Mouse (Mus musculus): ENCODE measurements at regions not wholly inside any gene's neighbourhood (a gene's known extent, or its start where the extent isn't known, plus 50 kb on each side); places are given as distances from the start of the nearest gene placed in this dataset.

GRCm38 (mm10) chr8:42973619-42974539, 167.4 kb downstream of the Triml1 start:
- DNase-seq (ENCODE audit: low spot score in 2 of 2), result no peak

- DNase-seq (ENCODE audit: low spot score in 2 of 2), result no peak
These were observed 168.7 kb downstream of the Triml1 start for GRCm38 (mm10) chr8:42972545-42972944.

DNA sequence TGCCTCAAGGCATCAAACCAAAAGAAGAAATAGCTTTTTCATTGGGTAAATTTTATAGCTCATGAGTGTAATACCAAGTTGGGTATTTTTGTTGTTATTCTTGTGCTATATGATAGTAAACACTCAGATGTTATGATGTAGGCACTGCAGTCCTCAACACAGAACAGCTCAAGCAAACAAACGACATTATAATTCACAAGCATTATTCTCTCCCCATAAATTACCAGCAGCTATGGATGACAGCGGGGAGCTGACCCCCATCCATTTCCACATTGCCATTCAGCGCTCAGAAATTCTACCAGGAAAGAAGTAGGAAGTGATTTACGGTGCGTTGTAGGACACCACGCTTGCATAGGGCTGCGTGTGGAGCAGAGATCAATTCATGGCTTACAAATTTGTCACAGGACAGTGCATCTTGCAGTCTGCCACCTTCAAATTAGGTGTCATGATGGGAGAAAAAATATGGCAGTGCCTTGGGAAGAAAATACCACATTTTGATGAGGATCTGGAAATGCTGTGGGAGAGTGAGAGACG, 173.4 kb downstream of the Triml1 start:
- no peak for DNase-seq (ENCODE audit: low spot score in 2 of 2)

DNA sequence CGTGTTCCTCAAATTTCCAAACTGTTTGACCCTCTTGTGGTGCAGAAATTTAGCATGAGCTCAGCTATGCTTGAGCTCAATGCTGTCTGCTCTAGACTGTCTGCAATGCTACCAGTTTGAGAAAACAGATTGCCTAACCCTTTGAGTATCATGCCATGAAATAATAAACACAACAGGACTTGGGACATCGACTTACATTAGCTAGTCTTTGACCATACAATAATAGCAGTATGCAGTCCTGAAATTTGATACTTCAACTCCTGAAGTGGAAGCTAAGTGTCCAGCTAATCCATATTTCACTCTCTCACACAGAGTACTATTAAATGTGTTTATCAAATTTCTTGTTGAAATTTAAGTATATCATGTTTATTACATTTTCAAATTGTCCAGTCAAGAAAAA, 176.8 kb downstream of the Triml1 start:
- no peak for DNase-seq (ENCODE audit: low spot score in 2 of 2)

DNA sequence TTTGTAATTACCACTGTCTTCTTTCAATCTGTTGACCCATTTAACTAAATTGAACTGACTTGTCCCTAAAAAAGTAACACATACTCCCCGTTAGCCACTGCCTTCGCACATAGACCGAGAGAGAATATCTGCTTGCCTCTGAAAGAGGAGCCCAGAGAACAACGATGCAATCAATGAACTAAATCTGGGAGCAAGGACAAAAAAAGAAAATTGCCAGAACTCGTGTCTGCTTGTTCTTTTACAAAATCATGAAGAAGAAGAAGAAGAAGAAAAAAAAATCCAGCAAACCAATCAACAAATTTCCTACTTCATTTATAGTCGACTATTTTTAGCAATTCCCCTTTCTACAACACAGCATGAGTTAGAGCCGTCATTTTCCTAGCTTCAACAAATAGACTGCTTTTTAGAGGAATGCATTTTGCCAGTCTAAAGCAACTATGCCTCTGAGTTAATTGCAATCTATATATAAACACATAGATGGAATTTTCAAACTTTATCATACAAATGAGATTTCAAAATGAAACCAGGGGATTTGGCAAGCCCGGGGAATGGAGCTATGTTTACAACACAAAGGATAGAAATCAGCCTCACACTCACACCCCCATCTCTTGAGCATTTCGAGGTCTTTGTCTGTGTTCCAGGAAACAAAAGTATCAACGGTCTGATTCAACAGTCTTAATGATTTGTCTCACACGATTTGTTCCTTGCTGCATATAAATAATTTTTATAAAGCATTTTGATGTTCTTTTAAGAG, 183.1 kb downstream of the Triml1 start:
- peak in 1 of 2 experiments; percentile 4 for DNase-seq (ENCODE audit: low spot score in 2 of 2)

GRCm38 (mm10) chr8:42932609-42933008, 208.7 kb downstream of the Triml1 start:
- DNase-seq (ENCODE audit: low spot score in 2 of 2), result no peak

GRCm38 (mm10) chr8:42891658-42892057, 249.6 kb downstream of the Triml1 start:
- DNase-seq (ENCODE audit: low spot score in 2 of 2), result no peak

GRCm38 (mm10) chr8:42886516-42886915, 254.8 kb downstream of the Triml1 start:
- no peak for DNase-seq (ENCODE audit: low spot score in 2 of 2)

DNA sequence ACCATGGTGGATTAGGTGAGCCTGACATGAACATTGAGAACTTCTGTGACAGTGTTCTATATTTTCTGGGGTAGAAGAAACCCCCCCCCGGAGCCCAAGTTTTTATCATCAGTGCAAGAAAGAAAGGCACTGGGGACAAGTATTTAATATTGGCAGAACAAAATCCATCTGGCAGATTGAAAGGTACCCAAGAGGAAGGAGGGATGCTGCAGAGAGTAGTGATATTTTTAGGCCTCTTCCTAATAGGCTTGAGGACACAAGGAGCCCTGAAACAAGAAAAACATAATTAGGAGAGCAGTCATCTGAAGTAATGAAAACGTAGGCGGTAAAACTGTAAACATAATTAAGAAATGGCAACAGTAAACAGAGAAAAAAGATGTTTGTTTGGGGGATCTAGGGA, 271.0 kb downstream of the Triml1 start:
- DNase-seq (ENCODE audit: low spot score in 2 of 2), result no peak
